10 mouse cellular contexts compared by ENCODE assay signal in genomic region chr10:73826354-73826753, GRCm38 (mm10).
DNase-seq lines count a peak whose midpoint lies in the region; ATAC-seq and TF ChIP-seq lines count a peak whose summit lies in the region.
"Had no signal": no experiment of that assay in that cellular context is flagged by ENCODE, and none has a peak within 500 bp of the region (broad histone marks: within the 10 kb centered on the region; RNA-seq: fewer than 3 reads in every experiment).

No protein-coding gene starts in this region.

- ATAC-seq in hindbrain, postnatal 0 days, result peak; percentile 82
- ATAC-seq in neural tube, embryonic 14.5 days (ENCODE audit: low read depth), result peak; percentile 64; the same call in 1 of the 2 replicates

- no peak overlapping the region for H3K9ac ChIP-seq in hindbrain, postnatal 0 days (replicated peaks; ENCODE audit: low read length)
- H3K9ac ChIP-seq in neural tube, embryonic 14.5 days (replicated peaks; ENCODE audit: low read depth, low read length), result no peak overlapping the region
- H3K9ac ChIP-seq: limb, embryonic 15.5 days had no signal

- TF ChIP-seq CTCF in hindbrain, postnatal 0 days (IDR thresholded peaks at IDR 0.05; ENCODE audit: low read depth), result no peak

- no peaks in the 10 kb centered on the region for H3K9me3 ChIP-seq in hindbrain, postnatal 0 days (ENCODE audit: low read length)
- no peaks in the 10 kb centered on the region for H3K9me3 ChIP-seq in neural tube, embryonic 14.5 days (ENCODE audit: control insufficient read depth, low read length)
- H3K9me3 ChIP-seq: limb, embryonic 15.5 days had no signal

- intact Hi-C loops in left cerebral cortex, postnatal 10 days (cut with DNase I), result no loop called here
- intact Hi-C loops in left cerebral cortex, postnatal 36 days (cut with DNase I), result no loop called here

- no peak overlapping the region for H3K27ac ChIP-seq in hindbrain, postnatal 0 days
- no peak overlapping the region for H3K27ac ChIP-seq in neural tube, embryonic 14.5 days (ENCODE audit: low read depth, low read length)
- H3K27ac ChIP-seq: heart, adult 2 months; limb, embryonic 15.5 days had no signal

- no peaks in the 10 kb centered on the region for H3K36me3 ChIP-seq in hindbrain, postnatal 0 days (ENCODE audit: insufficient read depth, low read length)
- H3K36me3 ChIP-seq in neural tube, embryonic 14.5 days (ENCODE audit: control insufficient read depth, insufficient read depth, low read length), result no peaks in the 10 kb centered on the region
- H3K36me3 ChIP-seq: limb, embryonic 15.5 days had no signal

- 62% methylated on average over 8 of the region's 8 CpGs for WGBS in hindbrain, postnatal 0 days
- WGBS in neural tube, embryonic 14.5 days, result 49% methylated on average over 8 of the region's 8 CpGs

- peak overlapping the region; percentile 29 for H3K4me2 ChIP-seq in hindbrain, postnatal 0 days (ENCODE audit: low read depth, low read length)
- H3K4me2 ChIP-seq in neural tube, embryonic 14.5 days (ENCODE audit: low read depth, low read length), result peak overlapping the region; percentile 31; the same call in 1 of the 2 replicates
- H3K4me2 ChIP-seq: limb, embryonic 15.5 days had no signal

- H3K27me3 ChIP-seq in hindbrain, postnatal 0 days (ENCODE audit: insufficient read depth, low read length), result no peaks in the 10 kb centered on the region
- H3K27me3 ChIP-seq in neural tube, embryonic 14.5 days (ENCODE audit: control insufficient read depth, insufficient read depth, low read length), result no peaks in the 10 kb centered on the region

- peak; percentile 17 to 22 for DNase-seq in left cerebral cortex, postnatal 10 days (ENCODE audit: extremely low spot score in 1 of 2, low spot score in 2 of 2)
- DNase-seq in left cerebral cortex, postnatal 36 days (ENCODE audit: low spot score in 2 of 2), result no peak
- DNase-seq in frontal cortex, adult 2 months (ENCODE audit: extremely low spot score in 1 of 2, low spot score in 1 of 2), result peak; percentile 3 to 16
- DNase-seq in hindbrain, postnatal 0 days (ENCODE audit: low spot score), result peak; percentile 27
- DNase-seq in spleen, postnatal 4 days (ENCODE audit: low spot score in 2 of 2), result no peak
- no peak for DNase-seq in embryo, embryonic 10 days (ENCODE audit: low spot score)
- DNase-seq: cerebellum, postnatal 14 days; heart, adult 2 months had no signal

- H3K4me1 ChIP-seq in hindbrain, postnatal 0 days (ENCODE audit: insufficient read depth, low read length), result no peaks in the 10 kb centered on the region
- peaks cover 5% of the 10 kb centered on the region; the same call in 1 of the 2 replicates for H3K4me1 ChIP-seq in neural tube, embryonic 14.5 days (ENCODE audit: control insufficient read depth, insufficient read depth, low read length)
- H3K4me1 ChIP-seq: limb, embryonic 15.5 days had no signal

- H3K4me3 ChIP-seq in hindbrain, postnatal 0 days (ENCODE audit: low read length), result no peak overlapping the region
- H3K4me3 ChIP-seq in neural tube, embryonic 14.5 days (ENCODE audit: low read depth, low read length), result no peak overlapping the region; the same call in 1 of the 2 replicates
- H3K4me3 ChIP-seq: heart, adult 2 months; limb, embryonic 15.5 days had no signal

Comparison
In these comparisons a context has a peak if more than half of its experiments do, and no peak if none do; other contexts are left out.
1. DNase-seq: peak in left cerebral cortex, postnatal 10 days (2 of 2), frontal cortex, adult 2 months (2 of 2) and hindbrain, postnatal 0 days (single experiment); none in left cerebral cortex, postnatal 36 days (0 of 2), spleen, postnatal 4 days (0 of 2) and embryo, embryonic 10 days (single experiment).